Mouse (Mus musculus) cerebellum, postnatal 4 days (tissue): ENCODE data around the gene Dlgap3.

Experiments
- DNase-seq, 2 experiments: peaks; one replicate each; pipeline ENCODE4 v3.0.0; 2022; ENCODE audit warnings: low spot score in 2 of 2, mixed read lengths in 1 of 2

The Dlgap3 gene

DNA sequence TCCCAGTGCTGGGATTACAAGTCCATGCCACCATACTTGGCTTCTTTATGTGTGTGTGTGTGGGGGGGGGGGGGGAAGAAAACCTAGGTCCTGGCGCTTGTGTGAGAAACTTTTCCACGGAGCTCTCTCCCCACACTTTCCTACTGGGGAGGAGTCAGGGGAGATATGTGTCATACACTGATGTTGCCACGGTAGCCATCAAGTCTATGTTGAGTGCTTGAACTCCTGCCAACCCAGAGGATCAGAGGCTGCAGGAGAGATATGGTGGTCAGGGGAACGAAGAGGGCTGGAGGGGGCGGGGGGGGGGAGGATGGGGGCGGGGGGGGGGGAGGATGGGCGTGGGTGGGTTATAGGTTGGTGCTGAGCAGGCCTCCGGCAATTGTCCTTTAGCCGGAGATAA, 46.8 kb downstream of the Dlgap3 start:
- no peak for DNase-seq

DNA sequence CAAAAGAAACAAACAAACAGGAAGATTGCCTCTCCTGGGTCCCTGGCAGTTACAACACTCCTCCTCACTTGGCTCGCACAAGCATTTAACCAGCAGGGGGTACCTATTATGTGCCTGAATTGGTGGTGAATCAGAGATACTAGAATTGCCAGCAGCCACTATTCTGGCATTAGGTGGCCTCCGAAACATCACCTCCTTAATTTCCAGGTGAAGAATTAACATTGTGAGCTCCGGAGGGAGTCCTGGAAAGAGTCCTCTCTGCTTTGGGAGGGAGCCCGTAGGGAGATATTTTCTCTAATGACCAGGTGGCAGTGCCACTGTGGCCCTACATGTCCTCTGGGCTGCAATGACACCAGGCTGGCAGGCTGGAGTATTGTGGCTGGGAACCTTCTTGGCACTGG, 47.2 kb downstream of the Dlgap3 start:
- DNase-seq, result no peak

DNA sequence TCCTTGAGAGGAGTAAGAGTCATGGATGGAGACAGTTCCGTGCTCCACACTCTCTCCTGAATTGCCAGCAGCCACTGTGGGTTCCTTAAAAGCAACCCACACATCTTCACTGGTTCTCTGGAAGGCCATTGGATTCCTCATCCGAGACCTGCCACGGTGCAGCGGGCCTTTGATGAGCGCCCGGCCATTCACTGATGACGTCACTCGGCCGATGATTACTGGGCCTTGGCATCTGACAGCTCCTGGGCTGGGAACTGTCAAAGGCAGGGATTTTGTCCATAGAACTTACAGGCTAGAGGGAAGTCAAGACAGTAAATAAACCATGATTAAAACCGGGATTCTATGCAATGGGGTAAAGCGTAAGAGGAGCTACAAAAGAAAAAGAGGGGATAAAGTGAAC, 48.0 kb downstream of the Dlgap3 start:
- no peak for DNase-seq

DNA sequence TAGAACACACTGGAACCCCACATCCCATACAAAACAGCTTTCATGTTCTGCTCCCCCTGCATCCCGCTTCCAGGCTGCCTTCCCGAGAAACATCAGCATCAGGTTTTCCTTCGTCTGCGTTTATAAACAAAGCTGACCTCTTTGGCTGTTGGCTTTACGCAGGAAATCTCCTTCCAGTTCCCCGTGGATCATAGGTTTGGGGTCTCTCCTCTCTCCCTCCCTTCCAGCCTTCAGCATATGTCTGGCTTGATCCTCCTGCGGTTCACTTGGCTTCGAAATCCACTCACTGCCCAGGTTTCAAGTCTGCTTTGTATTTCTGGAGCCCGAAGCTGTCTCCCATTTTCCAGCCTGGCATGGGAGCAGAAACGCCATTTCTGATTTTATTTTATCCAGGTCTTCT, 54.3 kb downstream of the Dlgap3 start:
- DNase-seq, result no peak

DNA sequence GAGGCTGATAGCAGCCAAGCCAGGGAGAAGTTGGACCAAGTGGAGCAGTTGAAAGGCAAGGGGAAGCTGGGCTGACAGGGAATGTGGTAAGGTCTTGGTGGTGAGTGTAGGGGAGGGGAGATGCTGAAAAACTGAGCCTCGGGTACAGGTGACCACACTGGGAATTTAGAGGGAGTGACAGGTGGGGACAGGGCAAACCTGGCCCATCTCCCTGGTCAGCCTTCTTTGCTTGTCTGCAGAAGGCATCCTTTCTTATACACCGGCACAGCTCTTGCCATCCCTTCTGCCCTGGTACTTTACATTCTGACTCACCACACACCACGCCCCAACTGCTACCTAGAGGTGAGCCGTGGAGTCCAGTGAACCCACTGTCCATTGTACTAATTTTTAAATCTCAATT, 54.8 kb downstream of the Dlgap3 start:
- DNase-seq, result no peak

DNA sequence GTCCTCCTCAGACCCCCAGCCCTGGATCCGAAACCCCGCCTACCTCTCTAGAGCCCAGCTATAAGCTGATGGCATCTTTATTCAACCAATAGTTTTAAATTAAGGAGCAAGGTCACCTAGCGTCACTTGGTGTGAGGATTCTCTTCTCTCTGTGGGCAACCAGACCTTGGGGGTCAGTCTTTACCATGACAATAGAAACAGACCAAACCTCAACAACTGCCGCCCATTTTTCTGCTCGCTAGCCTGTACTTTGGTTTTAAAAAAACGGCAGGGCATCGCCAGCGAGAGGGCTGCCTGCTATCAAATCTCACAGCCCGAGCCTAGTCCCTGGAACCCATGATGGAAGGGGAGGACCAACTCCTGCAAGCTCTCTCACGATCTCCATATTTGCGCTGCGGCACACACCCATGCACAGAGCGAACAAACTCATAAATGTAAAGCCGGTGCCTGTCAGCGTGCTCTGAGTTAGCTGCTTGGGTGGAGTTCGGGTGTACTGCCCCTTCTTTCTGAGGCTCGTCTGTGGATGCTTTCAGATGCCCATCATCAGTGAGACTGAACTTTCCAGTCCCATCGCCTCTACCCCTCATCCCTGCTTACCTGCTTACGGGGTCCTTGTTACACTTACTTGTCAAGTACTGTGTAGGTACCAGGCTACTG, 55.6 kb downstream of the Dlgap3 start:
- DNase-seq, result no peak

DNA sequence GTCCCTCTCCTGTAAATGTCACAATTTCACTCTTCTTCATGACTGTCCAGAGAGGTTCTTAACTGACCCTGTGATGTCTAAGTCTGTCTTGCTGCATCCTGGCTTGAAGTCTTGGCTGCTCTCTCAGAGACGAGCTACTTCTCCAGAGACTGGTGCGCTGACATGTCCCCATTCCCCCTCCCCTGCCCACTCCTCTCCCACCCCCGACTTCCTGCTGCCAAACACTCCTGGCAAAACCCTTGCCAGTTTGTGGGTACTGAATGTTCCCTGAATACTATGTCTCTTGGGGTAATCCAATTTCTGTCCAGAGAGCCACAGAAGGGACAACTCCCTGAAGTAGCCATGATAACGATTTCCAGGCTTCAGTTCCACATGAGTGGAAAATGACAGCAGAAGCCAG, 57.1 kb downstream of the Dlgap3 start:
- no peak for DNase-seq

DNA sequence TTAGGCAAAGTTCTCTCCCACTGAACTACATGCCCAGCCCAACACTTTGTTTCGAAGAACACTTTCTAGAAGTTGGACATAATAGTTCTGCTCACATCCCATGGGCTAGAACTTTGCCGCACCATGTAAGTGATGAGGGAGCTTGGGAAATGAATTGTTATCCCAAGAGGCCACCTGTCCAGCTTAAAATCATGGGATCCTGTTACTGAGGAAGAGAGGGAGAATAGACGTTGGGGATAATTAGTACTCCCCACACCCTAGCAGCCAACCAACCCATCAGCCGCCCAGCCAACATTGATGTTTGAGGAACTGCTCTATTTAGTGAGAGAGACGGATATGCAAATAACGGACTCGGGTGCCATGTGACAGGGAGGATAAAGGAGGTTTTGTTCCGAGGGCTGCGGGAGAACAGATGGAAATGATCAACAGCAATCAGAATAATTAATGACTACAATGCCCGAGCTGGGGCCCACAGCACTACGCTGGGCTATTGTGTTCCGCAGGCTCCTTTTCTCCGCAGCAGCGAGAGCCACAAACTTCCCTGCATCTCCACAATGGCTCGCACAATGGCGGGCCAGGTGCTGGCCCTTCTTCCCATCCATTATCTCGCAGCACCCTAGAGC, 58.2 kb downstream of the Dlgap3 start:
- DNase-seq, result no peak

DNA sequence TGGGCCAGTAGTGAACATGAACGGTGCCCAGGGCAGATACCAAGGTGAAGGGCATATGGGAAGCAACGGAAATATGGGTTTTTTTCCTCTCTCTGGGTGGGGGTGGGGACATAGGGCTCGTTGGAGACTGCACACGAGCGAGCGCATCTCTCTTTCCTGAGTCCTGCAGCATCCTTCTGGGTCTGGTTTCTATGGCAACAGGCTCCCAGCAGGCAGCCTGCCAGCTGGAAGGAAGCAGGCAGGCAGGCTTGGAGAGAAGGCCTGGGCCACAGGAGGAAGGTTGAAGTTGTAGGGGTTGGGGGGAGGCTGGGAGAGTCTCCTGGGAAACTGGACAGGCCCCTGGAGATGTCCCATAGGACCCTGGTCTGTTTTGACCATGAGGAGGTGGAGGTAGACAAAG, 63.0 kb downstream of the Dlgap3 start:
- DNase-seq, result peak; percentile 53 to 89

DNA sequence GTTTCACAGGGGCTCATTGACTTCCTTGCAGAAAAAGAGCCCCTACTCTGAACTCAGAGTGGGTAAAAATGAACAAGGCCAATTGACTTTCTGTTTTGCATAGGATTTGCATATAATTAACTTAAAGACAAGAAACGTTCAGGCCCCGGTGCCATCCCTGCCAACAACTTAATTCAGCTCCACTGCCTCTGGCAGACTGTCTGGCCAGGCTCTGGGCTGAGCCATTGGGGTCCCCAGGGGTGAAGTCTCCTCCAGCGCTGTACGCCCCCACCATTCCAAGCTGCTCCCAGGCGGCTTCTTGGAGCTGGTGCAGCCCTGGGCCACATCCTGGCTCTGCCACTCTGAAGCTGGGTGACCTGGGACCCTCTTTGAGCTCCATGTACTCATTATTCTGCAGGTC, 63.5 kb downstream of the Dlgap3 start:
- peak in 1 of 2 experiments; percentile 82 for DNase-seq

DNA sequence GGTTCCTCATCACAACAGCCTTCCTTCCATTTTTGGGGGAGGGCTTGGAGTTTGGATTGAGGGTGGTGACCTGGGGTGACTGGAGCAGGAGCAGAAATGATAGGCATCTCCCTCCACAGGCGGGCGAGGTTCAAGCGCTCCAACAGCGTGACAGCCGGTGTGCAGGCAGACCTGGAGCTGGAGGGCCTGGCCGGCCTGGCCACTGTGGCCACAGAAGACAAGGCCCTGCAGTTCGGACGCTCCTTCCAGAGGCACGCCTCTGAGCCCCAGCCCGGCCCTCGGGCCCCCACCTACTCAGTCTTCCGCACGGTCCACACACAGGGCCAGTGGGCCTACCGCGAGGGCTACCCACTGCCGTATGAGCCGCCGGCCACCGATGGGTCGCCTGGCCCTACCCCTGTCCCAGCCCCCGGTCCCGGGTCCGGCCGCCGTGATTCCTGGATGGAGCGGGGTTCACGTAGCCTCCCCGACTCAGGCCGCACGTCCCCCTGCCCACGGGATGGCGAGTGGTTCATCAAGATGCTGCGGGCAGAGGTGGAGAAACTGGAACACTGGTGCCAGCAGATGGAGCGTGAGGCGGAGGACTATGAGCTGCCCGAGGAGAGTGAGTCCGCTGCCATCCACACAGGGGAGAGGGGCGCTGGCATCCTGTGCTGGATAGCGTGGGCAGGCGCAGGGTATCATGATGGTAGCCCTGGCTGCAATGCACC, 64.6 kb downstream of the Dlgap3 start:
- peak in 1 of 2 experiments; percentile 31 for DNase-seq

DNA sequence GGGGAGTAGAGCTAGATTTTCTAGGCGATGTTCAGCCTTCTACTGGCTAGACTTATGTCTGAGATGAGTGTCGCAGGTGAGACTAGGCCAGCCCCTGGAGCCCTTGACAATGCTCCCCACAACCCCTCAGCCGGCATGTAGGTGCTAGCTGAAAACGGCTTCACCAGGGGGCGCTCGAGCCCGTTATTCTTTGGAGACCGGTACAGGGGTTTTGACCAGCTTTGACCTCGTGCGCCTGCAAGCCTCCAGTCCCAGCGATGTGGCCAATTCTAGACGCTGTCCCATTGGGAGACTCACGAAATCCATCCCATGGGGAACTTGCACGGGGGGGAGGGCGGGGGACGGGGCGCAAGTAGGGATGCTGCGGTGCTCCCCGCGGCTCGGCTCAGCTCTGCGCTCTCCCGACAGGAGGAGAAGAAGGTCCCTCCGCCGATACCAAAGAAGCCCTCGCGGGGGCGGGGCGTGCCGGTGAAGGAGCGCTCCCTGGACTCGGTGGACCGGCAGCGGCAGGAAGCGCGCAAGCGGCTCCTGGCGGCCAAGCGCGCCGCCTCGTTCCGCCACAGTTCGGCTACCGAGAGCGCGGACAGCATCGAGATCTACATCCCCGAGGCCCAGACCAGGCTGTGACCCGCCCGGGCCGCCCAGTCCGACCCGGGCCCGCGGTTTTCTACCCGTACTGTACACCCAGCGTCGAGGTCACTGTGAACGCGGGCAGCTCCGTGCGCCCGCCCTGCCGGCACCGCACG, 66.9 kb downstream of the Dlgap3 start:
- DNase-seq, result peak; percentile 77 to 94

DNA sequence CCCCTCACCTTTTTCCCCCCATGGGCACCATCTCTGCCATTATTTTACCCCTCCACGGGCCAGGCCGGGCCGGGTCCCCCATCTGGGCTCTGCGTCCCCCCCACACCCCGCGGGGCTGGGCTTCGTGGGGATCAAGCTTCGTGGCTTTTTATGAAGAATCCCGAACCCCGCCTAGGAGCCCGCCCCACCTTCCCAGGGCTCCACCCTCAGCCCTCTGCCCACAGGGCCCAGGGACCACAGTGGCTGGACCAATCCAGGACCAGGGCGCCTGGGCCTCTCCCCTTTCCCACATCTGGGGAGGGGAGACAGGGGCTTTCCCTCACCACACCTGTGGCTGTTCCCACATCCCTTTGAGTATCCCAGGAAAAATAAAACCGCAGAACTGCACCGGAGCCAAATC, 67.6 kb downstream of the Dlgap3 start:
- no peak for DNase-seq

DNA sequence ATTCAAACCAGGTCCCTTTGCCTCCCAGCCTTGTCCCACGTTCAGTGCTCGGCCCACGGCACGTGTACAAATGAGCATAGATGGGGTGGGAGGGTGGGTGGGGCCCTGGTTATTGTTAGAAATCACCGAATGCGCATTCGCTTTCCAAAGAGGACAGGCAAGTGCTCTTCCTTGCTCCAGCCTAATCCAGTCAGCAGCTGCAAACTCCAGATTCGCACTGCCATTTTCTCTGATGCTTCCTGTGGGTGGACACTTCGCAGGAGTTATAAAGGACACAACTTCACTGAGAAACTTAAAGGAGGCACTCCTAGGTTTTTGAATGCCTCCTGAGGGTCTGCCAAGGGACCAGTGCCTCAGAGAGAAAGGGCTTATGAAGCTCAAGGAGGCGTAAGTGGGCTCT, 68.3 kb downstream of the Dlgap3 start:
- no peak for DNase-seq

DNA sequence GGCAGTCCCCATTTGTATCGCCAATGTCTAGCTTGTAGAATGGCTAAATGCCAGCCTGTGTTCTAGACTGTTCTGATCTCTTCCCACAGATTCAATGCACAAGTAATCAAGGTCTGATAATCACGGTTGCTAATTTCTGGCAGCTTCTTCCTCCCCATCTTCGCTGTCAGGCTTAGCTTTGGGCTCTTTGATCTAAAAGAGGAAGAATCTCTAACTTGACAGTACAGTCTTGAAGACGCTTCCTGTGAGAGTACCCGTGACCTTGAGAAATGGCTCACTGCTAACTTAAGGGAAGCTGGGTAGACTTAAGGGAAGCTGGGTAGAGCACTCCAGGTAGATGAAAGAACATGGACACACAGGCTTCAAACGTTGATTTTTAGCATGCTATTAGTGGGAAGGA, 73.7 kb downstream of the Dlgap3 start:
- no peak for DNase-seq

DNA sequence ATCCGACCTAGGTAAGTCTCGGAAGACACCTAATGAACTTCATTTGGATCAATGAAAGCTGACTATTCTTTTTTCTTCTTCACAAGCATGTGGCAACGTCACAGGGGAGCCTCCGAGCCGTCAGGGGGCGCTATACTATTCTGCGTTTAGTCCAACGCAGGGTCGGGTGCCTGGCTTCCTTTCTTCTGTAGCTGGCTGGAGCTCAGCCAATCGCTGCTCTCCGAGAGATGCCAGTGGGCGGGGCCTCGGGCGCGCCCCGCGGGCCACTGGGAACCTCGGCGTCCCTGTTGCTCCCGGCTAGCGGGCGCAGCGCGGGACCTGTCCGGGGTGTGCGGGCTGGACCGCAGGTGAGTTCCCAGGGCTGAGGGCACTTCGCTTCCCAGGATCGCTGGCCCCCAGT, 74.5 kb downstream of the Dlgap3 start, which contains the start of gene Smim12:
Smim12 (plus strand) TSS at position 233 of the 400 bp plus-strand sequence.
- peak; percentile 100 for DNase-seq

DNA sequence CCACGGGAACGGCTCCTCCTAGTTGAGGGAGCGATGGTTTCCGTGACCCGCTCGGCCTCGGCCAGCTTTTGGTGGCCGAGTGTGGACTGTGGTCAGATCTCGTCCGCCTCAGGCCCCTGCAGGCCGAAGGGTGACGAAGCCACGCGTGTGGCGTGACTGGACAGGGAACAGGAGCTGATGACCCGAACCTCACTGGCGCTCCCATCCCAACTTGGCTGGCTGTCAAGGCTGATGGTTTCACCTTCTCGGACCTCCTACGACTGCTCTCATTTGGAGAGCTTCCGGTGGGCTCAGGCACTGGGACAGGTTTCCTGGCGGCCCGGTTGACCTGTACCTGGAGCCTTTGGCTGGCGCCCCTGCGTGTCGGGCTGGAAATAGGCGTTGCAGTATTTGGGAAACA, 74.9 kb downstream of the Dlgap3 start:
- DNase-seq, result no peak

DNA sequence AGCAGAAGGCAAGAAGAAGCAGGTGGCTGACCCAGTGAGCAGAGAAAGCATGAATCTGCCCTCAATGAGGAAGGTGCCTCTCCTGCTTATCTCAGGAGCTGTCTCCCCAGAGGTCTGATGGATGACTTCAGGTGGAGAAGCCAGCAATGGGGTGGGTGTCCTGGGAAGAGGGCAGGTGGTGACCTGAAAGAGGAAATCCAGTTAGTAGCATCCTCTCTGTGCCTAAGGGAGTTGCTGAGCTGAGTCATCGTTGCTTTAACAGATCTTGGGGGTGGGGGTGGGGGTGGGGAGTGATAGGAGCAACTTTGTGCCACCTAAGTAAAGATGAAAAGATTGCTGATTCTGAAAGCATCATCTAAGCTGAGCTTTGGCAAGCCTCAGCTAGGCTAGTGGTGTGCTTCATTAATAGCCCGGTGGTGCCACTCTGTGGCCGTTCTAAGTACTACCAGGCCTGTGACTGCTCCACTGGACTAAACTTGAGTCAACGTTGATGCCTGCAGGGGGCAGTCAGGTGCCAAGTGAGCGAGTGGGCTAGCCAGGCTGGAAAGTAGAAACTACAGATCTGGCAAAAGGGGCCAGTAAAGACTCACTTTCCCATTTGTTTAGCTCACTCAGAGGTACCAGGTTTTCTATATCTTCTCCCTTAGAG, 80.8 kb downstream of the Dlgap3 start:
- DNase-seq, result peak; percentile 98 to 99

DNA sequence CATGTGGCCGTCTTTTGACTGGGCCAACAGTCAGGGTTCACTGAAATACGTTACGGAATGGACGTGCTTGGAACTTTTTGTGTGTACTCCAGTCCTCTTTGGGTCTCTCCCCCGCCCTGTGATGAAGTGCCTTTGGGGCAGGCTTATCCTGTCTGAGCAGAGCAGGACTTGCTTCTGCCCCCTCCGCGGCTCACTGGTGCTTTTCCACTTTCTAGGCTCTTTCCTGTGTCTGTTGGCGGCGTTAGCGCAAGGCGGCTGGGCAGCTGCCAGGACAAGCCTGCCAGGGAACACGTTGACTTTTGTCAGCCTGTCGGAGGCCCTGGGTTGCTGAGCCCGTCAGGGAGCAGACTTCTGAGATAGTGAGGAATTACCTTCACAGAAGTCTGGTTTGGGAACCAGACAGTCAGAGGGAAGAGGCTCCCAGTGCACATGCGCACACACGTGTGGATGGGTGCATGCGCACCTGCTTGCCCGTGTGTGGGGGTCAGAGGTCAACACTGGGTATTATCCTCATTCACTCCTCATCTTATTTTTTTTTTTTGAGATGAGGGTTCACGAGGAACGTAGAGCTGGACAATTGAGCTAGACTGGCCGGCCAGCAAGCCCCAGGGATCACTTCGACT, 83.1 kb downstream of the Dlgap3 start:
- DNase-seq, result peak in 1 of 2 experiments; percentile 58

DNA sequence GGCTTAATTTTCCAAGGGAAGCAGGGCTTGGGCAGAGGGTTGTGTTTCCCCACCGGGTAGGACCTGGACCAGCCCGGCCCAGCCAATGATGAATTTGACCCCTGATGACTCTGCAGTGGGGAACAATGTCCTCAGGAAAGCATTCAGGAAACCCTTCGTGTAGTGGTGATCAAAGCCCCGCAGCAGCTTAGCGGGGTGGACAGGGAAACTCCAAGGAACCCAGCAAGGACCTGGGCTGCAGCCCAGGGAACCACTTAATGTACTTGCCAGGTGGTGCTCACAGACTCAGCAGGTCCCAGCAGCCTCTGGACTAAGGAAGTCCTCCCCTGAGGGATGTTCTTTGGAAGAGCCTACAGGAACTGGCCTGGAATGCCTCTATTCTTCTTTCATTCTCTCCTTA, 87.7 kb downstream of the Dlgap3 start:
- no peak for DNase-seq

DNA sequence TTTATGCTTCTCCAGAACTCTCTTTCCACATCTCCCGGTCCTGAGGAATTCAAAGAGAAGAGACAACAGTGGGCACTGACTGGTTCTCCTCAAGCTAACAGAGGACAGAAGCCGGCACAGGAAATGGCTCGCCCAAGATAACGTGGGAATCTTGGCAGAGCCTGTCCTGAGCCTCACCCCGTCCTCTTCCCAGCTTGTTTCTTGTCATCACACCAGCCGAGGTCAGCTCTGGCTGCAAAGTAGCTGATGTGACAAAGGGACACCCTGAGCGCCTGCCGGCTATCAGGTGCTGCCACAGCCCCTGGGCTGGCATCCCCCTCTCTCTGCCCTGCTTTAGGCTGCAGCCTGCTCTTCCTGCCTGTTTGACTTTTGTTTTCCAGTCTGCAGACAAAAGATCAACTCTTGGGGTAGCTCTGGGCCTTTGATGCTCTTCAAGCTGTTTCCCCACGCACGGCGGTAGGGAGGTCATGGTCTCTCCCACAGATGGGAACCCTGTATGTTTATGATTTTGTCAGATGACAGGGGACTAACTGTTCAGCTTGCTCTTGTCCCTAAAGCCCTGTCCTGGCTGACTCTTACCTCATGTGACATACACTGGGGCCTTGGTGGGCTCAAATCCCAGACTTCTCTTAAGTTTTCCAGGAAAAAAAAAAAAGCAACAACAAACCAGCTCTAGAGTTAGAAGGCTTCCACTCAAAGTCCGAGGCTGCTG, 89.3 kb downstream of the Dlgap3 start:
- DNase-seq, result no peak
